Mouse (Mus musculus) heart, embryonic 16.5 days (tissue): ENCODE results near the gene Fos. TPM values are rescaled to one million over a fixed set of nuclear protein-coding genes. Genes with fewer than 3 reads are reported as not detected.

ENCODE experiments used
- ATAC-seq: fragments of 200-750 bp; cut with Nextera tagmentation; replicated peaks from 2 replicates; pipeline ENCODE4 v1.8.0; 2017; ENCODE audit warnings: moderate number of reproducible peaks; ENCODE audit not compliant: insufficient read depth, low FRiP score; ENCODE audit errors: extremely low read depth
- H3K27ac ChIP-seq: fragments of 300-500 bp; sonication (generic); 2 replicates; pipeline ENCODE4 v1.5.1; 2014; ENCODE audit warnings: mild to moderate bottlenecking, low read length, control low read depth, moderate library complexity
- H3K27me3 ChIP-seq: fragments of 300-500 bp; sonication (generic); 2 replicates; pipeline ENCODE4 v1.6.1; 2014; ENCODE audit warnings: low read length, mixed read lengths; ENCODE audit not compliant: control insufficient read depth, insufficient read depth
- H3K36me3 ChIP-seq: fragments of 300-500 bp; sonication (generic); 2 replicates; pipeline ENCODE4 v1.6.1; 2014; ENCODE audit not compliant: control insufficient read depth, insufficient read depth
- H3K4me1 ChIP-seq: fragments of 300-500 bp; sonication (generic); 2 replicates; pipeline ENCODE4 v1.6.1; 2014; ENCODE audit warnings: low read length, mixed read lengths; ENCODE audit not compliant: control insufficient read depth, insufficient read depth
- H3K4me2 ChIP-seq: fragments of 300-500 bp; sonication (generic); 2 replicates; pipeline ENCODE4 v1.6.1; 2014; ENCODE audit warnings: low read depth, mild to moderate bottlenecking, control low read depth, low read length
- H3K4me3 ChIP-seq: fragments of 300-500 bp; sonication (generic); 2 replicates; pipeline ENCODE4 v1.5.1; 2014; ENCODE audit warnings: mild to moderate bottlenecking, control low read depth, low read length
- H3K9ac ChIP-seq: fragments of 300-500 bp; sonication (generic); 2 replicates; pipeline ENCODE4 v1.6.1; 2014; ENCODE audit warnings: low read length, control low read depth
- H3K9me3 ChIP-seq: fragments of 300-500 bp; sonication (generic); replicated peaks from 2 replicates; pipeline ENCODE4 v1.6.1; 2016; ENCODE audit warnings: low read length; ENCODE audit not compliant: control insufficient read depth
- WGBS: fragments of 180-500 bp; shearing (Covaris S2); extraction: QIAGEN DNeasy Blood & Tissue Kit; methylation state at CpG from one replicate; pipeline ENCODE4 v1.1.7; 2014; 5-methylcytosine and 5-hydroxymethylcytosine counted together
- polyA plus RNA-seq: library from polyadenylated mRNA; unstranded; fragments of >200 nt; fragmentation: Nextera tagmentation; extraction: Ambion mirVana; gene quantifications from 2 replicates; pipeline ENCODE4 v1.2.1, GENCODE M21; 2015

Fos gene
- polyA plus RNA-seq, 1 experiment from 2014 or later, result 6.6 TPM

- WGBS, result 75% methylated on average over 10 of the region's 10 CpGs
- H3K4me2 ChIP-seq, result no peak overlapping the region
Observed at GRCm38 (mm10) chr12:85490096-85490820, 16.6 kb downstream of the Fos start.

DNA sequence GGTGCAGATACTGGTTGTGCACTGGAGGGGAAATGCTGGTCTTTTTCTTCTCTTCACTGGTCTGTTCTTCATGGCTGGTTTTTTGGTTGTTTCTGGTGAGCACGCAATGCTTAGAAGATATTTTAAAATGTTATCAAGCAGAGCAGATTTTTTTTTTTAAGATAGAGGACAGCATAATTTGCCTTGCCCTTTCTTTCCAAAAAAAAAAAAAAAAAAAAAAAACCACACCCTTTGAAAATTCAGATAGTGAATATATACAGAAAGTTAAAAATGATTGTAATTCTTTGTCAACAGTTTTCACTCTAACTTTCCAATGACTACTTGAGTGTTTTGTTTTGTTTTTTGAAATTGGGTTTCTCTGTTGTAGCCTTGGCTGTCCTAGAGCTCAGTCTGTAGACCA, 17.3 kb downstream of the Fos start:
- ATAC-seq, result no peak
- Histone ChIP-seq H3K27ac (no peak overlapping the region), H3K36me3 (no peaks in the 10 kb centered on the region), H3K4me3 (no peak overlapping the region), H3K4me1 (peaks cover 12% of the 10 kb centered on the region), H3K9ac (no peak overlapping the region), H3K9me3 (no peaks in the 10 kb centered on the region), H3K27me3 (no peaks in the 10 kb centered on the region), H3K4me2 (no peak overlapping the region)
- 89% methylated on average over 1 of the region's 1 CpGs for WGBS

More at GRCm38 (mm10) chr12:85490096-85490820, 16.6 kb downstream of the Fos start:
- no peak overlapping the region for H3K4me3 ChIP-seq
- H3K9me3 ChIP-seq, result no peaks in the 10 kb centered on the region
- H3K9ac ChIP-seq, result no peak overlapping the region
- no peaks in the 10 kb centered on the region for H3K36me3 ChIP-seq
- ATAC-seq, result no peak
- no peaks in the 10 kb centered on the region for H3K27me3 ChIP-seq
- H3K27ac ChIP-seq, result no peak overlapping the region
- peaks cover 15% of the 10 kb centered on the region for H3K4me1 ChIP-seq

DNA sequence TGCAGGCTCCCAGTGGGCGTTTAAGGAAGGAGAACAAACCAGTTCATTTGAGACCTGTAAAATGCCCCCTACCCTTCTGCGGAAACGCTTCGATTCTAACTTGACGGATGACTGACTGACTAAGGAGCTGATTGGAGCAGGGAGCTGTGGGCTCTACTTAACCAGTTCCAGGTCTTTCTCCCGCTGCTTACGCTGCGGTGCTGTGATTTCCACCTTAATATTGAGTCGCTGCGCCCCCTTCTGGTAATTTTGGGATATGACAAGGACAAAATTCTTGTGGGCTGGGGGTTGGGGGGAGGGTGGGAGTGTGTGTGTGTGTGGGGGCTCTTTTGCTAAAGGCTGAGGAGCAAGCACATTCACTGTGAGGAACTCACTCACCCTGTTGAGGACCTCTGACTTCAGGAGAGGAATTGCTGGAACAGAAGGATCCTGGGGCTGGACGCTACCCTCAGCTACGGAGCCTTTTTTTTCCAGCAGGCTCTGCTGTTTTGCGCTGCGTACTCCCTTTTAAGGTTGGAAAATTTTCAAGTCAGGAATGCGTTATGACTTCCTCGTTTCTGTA, 18.5 kb downstream of the Fos start:
- Histone ChIP-seq H3K27ac (no peak overlapping the region), H3K9ac (no peak overlapping the region; the same call in 1 of the 2 replicates), H3K9me3 (no peaks in the 10 kb centered on the region), H3K36me3 (no peaks in the 10 kb centered on the region), H3K4me3 (no peak overlapping the region), H3K27me3 (no peaks in the 10 kb centered on the region), H3K4me1 (peaks cover 13% of the 10 kb centered on the region), H3K4me2 (peak overlapping the region; percentile 48)
- ATAC-seq, result peak; percentile 34; the same call in 1 of the 2 replicates
- WGBS, result 20% methylated on average over 16 of the region's 16 CpGs

DNA sequence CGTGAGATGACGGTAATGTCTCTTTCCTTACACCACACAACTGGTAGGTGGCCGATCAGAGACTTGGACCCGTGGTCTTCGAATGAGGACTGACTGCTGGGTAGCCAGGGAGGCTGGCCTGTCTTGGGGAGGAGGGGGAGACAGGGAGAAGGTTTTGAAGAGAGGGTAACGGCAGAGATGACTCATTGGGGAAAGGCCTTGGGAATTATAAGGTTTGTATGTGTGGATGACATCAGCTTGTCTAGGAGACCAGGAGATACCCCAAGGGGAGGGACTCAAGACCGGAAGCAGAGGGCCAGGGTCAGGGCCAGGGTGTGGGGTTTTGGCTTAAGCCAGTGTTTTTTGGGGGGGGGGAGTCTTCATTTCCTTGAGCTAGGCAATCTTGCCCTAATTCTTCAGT, 22.6 kb downstream of the Fos start:
- H3K27ac ChIP-seq, result no peak overlapping the region
- H3K9ac ChIP-seq, result no peak overlapping the region
- 63% methylated on average over 7 of the region's 7 CpGs for WGBS
- H3K36me3 ChIP-seq, result no peaks in the 10 kb centered on the region
- H3K9me3 ChIP-seq, result peaks cover under 1% of the 10 kb centered on the region
- H3K4me2 ChIP-seq, result no peak overlapping the region
- no peaks in the 10 kb centered on the region for H3K27me3 ChIP-seq
- no peak for ATAC-seq
- peaks cover 10% of the 10 kb centered on the region; the same call in 1 of the 2 replicates for H3K4me1 ChIP-seq
- no peak overlapping the region for H3K4me3 ChIP-seq

- WGBS, result 17% methylated on average over 7 of the region's 7 CpGs
- Histone ChIP-seq H3K4me1 (peaks cover 10% of the 10 kb centered on the region; the same call in 1 of the 2 replicates), H3K4me3 (no peak overlapping the region), H3K4me2 (no peak overlapping the region), H3K9ac (no peak overlapping the region), H3K27ac (no peak overlapping the region), H3K27me3 (no peaks in the 10 kb centered on the region), H3K9me3 (peaks cover 5% of the 10 kb centered on the region), H3K36me3 (no peaks in the 10 kb centered on the region)
- ATAC-seq, result no peak
Observed at GRCm38 (mm10) chr12:85496755-85497154, 23.1 kb downstream of the Fos start.

- H3K9ac ChIP-seq, result no peak overlapping the region
- no peak; the same call in 1 of the 2 replicates for ATAC-seq
- no peak overlapping the region for H3K4me3 ChIP-seq
- 0 out of 2 replicates have a peak, but pooled peaks cover 7% of the 10 kb centered on the region for H3K4me1 ChIP-seq
- 44% methylated on average over 11 of the region's 11 CpGs for WGBS
- H3K27me3 ChIP-seq, result no peaks in the 10 kb centered on the region
- H3K4me2 ChIP-seq, result no peak overlapping the region
- H3K27ac ChIP-seq, result peak overlapping the region; percentile 34; the same call in 1 of the 2 replicates
- H3K36me3 ChIP-seq, result no peaks in the 10 kb centered on the region
- H3K9me3 ChIP-seq, result peaks cover 10% of the 10 kb centered on the region
Observed at GRCm38 (mm10) chr12:85497310-85498135, 23.8 kb downstream of the Fos start.

GRCm38 (mm10) chr12:85499001-85499400, 25.3 kb downstream of the Fos start:
- no peak for ATAC-seq
- Histone ChIP-seq H3K9ac (no peak overlapping the region), H3K4me2 (no peak overlapping the region), H3K27ac (no peak overlapping the region), H3K9me3 (peaks cover 10% of the 10 kb centered on the region), H3K27me3 (no peaks in the 10 kb centered on the region), H3K4me3 (no peak overlapping the region), H3K36me3 (no peaks in the 10 kb centered on the region), H3K4me1 (0 out of 2 replicates have a peak, but pooled peaks cover 7% of the 10 kb centered on the region)
- WGBS, result 75% methylated on average over 8 of the region's 8 CpGs

- Histone ChIP-seq H3K27me3 (no peaks in the 10 kb centered on the region), H3K36me3 (0 out of 2 replicates have a peak, but pooled peaks cover 2% of the 10 kb centered on the region), H3K4me3 (no peak overlapping the region), H3K27ac (no peak overlapping the region), H3K4me2 (no peak overlapping the region), H3K4me1 (0 out of 2 replicates have a peak, but pooled peaks cover 2% of the 10 kb centered on the region), H3K9me3 (peaks cover 20% of the 10 kb centered on the region), H3K9ac (no peak overlapping the region)
- ATAC-seq, result no peak
- WGBS, result 87% methylated on average over 4 of the region's 4 CpGs
Observed at GRCm38 (mm10) chr12:85502682-85503081, 29.0 kb downstream of the Fos start.
